Mouse (Mus musculus) NIH3T3 (cell line): ENCODE data around the gene Gimap7.
"Not testable (repeated sequence)": the region's sequence is repeated elsewhere in the genome, so short reads cannot be mapped to it uniquely, and the experiment has no call there.

Source experiments
- DNase-seq: peaks from one replicate; pipeline ENCODE4 v3.0.0-alpha.2; 2012; ENCODE audit warnings: low read depth

Gene Gimap7

DNA sequence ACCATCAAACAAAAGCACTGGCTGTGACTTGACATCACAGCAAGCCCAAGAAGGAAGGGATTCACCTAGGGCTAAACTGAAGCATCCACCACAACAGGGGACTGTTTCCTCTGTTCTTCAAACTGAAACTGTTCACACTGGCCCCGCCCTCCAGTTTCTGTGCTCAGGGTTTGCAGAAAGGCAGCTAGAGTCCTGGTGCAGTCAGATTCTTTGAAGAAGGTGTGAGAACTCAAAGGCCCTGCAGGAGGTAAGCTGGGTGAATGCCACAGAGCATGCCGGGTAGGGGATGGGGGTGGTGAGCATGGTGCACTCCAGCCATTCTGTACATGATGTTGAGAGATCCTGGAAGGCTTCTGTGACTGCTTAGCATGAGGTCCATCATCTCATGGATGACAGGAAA, at the start of gene Gimap7, which contains the start of gene Gm28053:
TSS of gene Gimap7 (plus strand) at position 167 of the 400 bp plus-strand sequence.
TSS of gene Gm28053 (plus strand) at position 153 of the 400 bp plus-strand sequence.
- no peak for DNase-seq

DNA sequence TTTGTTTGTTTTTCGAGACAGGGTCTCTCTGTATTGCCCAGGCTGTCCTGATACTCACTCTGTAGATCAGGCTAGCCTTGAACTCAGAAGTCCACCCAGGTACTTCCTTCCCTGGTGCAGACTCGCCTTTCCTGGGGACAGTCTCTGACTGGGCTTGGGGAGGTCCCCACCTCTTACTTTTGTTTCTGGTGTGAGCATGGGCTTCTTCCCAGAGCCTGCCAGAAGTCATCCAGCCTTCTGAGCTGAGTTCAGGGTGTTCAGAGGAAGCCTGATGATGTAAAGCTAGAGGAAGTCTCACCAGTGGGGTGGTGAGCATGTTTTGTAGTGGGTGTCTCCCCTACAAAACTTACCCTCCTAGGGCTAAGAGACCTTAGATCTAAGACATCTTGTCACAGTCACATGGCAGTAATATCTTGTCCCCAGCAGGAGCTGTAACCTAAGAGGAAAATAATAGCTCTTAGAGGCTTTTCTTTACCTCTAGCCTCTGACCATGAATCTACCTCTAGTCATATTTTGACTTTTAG, 48.9 kb upstream of the Gimap7 start:
- DNase-seq = no peak

- no peak for DNase-seq
Measured at GRCm38 (mm10) chr6:48674291-48675058, 43.9 kb upstream of the Gimap7 start.

DNA sequence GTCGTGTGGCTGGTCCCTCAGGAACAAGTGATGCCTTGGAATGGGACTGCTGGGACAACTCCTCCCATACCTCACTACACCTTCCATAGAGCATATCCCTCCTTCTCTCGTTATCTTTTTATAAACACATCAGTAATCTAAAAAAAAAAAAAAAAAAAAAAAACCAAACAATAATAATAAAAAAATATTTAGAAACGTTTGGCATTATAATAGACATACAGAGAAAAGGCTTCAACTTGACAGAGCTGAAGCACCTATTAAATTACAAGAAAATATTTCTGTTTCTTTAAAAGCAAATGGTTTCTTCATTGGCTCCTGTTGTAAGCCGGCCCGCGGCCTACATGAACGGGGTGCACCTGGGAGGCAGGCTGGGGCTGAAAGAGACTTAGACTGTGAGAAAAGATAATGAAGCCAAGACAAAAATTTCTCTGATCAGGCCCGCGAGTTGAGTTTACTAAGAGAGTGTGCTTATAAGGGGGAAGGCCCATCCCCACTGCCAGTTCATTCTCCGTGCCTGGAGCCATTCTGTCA, 43.0 kb upstream of the Gimap7 start:
- no peak for DNase-seq

GRCm38 (mm10) chr6:48675931-48676859, 42.2 kb upstream of the Gimap7 start, which contains the start of gene Gimap9:
TSS of gene Gimap9 (plus strand) at chr6:48676129.
- peak; percentile 62 for DNase-seq

GRCm38 (mm10) chr6:48676860-48677415, 41.5 kb upstream of the Gimap7 start:
- DNase-seq = no peak

DNA sequence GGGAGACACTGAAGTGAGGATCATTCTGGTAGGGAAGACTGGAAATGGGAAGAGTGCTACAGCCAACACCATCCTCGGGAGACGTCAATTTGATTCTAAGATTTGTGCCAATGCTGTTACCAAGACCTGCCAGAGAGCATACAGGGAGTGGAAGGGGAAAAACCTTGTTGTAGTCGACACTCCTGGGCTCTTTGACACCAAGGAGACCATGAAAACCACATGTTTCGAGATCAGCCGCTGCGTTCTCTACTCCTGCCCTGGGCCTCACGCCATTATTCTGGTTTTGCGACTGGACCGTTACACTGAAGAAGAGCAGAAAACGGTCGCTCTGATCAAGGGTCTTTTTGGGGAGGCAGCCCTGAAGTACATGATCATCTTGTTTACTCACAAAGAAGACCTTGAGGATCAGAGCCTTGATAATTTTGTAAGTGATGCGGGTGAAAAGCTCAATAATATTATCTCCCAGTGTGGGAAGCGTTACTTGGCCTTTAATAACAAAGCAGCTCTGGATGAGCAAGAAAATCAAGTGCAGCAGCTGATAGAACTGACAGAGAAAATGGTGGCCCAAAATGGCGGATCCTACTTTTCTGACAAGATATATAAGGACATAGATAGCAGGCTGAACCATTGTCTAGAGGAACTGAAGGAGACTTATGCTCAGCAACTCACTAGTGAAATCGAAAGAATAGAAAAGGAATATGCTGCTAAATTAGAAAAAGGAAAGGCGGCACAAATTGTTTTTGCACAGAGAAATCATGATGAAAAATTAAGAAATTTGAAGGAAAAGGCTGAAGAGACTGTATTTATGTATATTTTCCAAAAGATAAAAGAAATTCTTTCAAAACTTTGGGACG, 40.7 kb upstream of the Gimap7 start:
- DNase-seq = no peak

- no peak for DNase-seq
Measured at GRCm38 (mm10) chr6:48678391-48678790, 40.0 kb upstream of the Gimap7 start.

- DNase-seq = no peak
Measured at GRCm38 (mm10) chr6:48679701-48680100, 38.7 kb upstream of the Gimap7 start.

GRCm38 (mm10) chr6:48680421-48680820, 38.0 kb upstream of the Gimap7 start:
- DNase-seq = no peak

GRCm38 (mm10) chr6:48681472-48682090, 36.8 kb upstream of the Gimap7 start:
- DNase-seq = no peak

- DNase-seq = no peak
Measured at GRCm38 (mm10) chr6:48682271-48682670, 36.1 kb upstream of the Gimap7 start.

DNA sequence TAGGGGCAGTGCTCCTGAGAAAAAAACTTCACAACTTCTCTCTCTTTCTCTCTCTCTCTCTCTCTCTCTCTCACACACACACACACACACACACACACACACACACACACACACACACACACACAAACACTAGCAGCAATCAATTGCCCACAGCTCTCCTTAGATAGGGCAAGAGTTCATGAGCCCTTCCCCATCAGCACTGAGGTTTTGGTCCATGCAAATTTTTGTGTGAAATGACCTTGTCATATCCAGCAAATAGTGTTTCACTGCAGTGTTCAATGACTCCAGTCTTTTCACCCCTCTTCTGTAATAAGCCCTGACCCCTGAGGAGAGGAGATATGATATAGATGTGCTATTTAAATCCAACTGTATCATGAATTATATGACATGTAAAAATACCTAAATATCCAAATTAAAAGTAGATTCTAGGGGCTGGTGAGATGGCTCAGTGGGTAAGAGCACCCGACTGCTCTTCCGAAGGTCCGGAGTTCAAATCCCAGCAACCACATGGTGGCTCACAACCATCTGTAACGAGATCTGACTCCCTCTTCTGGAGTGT, 35.1 kb upstream of the Gimap7 start:
- not testable (repeated sequence) for DNase-seq

DNA sequence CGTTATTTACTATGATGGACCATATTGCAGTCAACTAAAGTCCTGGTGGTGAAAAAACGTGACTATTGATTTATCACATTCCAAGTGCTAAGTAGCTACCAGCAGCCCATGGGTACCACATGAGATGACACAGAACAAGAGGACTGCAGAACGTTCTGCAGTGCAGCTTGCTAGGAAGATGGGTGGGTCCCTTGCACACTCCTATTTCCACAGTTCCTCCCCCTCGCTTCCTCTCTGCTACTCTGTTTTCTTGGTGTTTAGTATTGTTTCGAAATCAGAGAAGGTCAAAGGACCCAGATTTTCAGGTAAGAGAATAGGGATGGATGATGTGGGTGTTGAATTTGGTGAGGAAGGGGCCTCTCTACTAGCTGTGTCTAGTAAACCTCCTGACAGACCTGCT, 34.1 kb upstream of the Gimap7 start, which contains the start of gene Gimap4:
TSS of gene Gimap4 (plus strand) at position 231 of the 400 bp plus-strand sequence.
- no peak for DNase-seq

- no peak for DNase-seq
Measured at GRCm38 (mm10) chr6:48684806-48685205, 33.6 kb upstream of the Gimap7 start.

DNA sequence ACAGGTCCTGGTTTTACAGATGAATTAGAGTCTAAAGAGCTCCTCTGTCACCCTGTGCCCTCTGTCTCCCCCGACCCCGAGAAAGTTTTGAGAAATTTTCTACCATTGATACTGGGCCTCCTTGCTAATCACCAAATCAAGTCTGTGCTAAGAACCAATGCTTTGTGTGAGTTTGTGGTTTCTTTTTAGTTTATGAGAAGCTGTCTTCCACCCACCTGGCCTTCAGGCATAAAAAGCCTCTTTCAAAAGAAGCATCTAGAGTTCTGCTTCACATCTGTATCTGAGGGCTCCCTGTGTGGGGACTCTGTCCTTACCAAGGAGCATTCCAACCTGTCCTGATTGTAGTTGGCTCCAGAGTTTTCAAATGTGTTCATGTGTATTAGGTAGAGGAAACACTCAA, 33.2 kb upstream of the Gimap7 start:
- no peak for DNase-seq

DNA sequence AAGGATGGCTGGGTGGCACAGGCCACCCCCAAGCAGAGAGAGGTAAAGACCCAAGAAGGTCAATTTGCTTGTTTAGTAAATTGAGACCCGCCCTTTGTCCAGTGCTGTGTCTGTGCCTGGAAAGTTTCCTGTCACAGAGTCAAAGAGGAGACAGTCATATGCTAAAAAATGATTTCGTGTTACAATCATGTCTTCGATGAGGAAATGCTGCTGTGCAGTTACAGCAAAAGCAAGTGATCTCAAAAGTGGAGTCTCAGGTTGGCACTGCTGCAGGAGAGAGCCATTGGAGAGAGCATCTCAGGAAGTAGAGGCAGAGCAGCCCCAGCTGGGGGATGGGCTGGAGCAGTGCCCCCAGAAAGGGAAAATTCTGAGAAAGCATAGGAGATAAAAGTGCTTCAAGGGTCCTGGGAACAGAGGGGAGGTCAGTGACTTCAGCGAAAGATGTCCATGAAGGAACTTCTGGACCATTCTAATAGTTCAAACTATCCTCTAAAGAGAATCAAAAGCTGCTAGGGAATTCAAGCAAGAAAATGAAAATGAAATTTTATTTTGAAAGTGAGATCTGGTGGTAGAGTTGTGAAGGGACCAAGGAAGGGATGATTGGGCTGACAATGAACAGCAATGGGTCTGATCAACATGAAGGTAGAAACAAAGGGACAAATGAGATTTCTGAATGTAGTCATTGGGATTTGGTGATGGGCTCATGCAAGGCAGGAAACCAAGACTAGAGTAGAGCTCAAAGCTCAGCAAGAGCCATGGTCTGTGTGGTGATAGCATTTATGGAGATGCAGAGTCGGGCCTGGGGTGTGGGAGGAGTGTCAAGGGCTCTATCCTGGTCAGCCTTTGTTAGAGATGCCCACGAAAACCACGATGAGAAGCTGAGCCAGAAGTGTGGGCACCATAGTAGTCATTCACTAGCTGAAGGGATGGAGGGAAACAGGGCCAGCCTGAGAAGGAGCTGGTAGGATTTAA, 32.4 kb upstream of the Gimap7 start:
- no peak for DNase-seq

- no peak for DNase-seq
Measured at GRCm38 (mm10) chr6:48687077-48687476, 31.3 kb upstream of the Gimap7 start.

DNA sequence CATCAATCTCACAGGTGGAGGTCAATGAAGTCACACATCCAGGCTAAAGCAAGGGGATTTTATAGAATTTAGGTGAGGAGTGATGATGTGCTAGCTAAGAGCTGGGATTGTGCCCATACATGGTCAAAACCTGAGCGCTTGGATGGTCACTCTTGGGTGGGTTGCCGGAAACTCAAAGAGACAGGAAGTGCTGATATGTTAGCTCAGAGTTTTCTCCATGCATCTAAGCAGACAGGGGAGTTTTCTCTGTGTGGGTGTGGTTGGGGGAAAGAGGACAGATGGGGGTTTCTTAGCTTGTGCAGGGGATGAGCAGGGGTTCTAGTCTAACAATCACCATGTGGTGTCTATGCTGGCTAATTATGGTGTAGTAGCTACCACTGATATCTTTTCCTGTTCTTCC, 29.1 kb upstream of the Gimap7 start:
- no peak for DNase-seq
